Mouse (Mus musculus): Measurements from ENCODE around the gene Frmpd2.

DNA sequence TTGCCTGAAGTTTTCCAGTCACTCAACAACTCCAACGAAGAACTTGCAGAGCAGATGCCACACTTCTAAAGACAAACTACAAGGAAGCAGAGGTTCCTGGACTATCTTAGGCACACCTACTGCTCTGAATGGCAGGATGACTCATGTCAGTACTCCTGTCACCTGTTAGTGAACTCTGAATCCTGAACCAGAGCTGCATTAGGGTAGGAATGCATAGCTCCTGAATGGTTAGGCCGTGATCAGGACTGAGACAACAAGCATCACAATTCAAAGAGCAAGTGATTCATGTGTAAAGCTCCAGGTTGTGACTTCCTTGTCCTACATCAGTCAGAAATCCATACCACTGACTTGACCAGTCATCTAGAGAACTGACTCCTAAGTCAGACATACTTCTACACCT lies 27.7 kb upstream of the Frmpd2 start:
- TF ChIP-seq CTCF (IDR thresholded peaks at IDR 0.05; ENCODE audit: extremely low read depth, insufficient read length, insufficient replicate concordance, low read depth, low read length), result no peak
- TF ChIP-seq POLR2A (IDR thresholded peaks at IDR 0.05; ENCODE audit: low read depth, low read length), result no peak
